Mouse (Mus musculus): ENCODE data around the gene Hoxb7. TPM values are rescaled to one million over a fixed set of nuclear protein-coding genes. Genes with fewer than 3 reads are reported as not detected.

Hoxb7 gene
- polyA plus RNA-seq, 1 experiment from 2014 or later = 7.1 TPM

GRCm38 (mm10) chr11:96333241-96334001 is 47.0 kb downstream of the Hoxb7 start:
- H3K9me3 ChIP-seq (replicated peaks) = no peaks in the 10 kb centered on the region
- peaks cover 100% of the 10 kb centered on the region for H3K27me3 ChIP-seq (ENCODE audit: low read depth, poor library complexity, severe bottlenecking)
- DNase-seq (ENCODE audit: low spot score) = no peak
- 3% methylated on average over 17 of the region's 17 CpGs for WGBS
- H3K27ac ChIP-seq = peak overlapping the region; percentile 95
- H3K36me3 ChIP-seq = no peaks in the 10 kb centered on the region
- peak overlapping the region; percentile 65 for H3K4me3 ChIP-seq
- peaks cover 98% of the 10 kb centered on the region for H3K4me1 ChIP-seq

- peaks cover 97% of the 10 kb centered on the region for H3K4me1 ChIP-seq
- H3K27ac ChIP-seq = peak overlapping the region; percentile 95
- no peak for DNase-seq (ENCODE audit: low spot score)
- peaks cover 100% of the 10 kb centered on the region for H3K27me3 ChIP-seq (ENCODE audit: low read depth, poor library complexity, severe bottlenecking)
- H3K4me3 ChIP-seq = peak overlapping the region; percentile 65
- no peaks in the 10 kb centered on the region for H3K9me3 ChIP-seq (replicated peaks)
- H3K36me3 ChIP-seq = no peaks in the 10 kb centered on the region
- WGBS = 12% methylated on average over 2 of the region's 2 CpGs
Measured at GRCm38 (mm10) chr11:96334002-96334364, 47.6 kb downstream of the Hoxb7 start.

GRCm38 (mm10) chr11:96334998-96335397 is 48.6 kb downstream of the Hoxb7 start:
- DNase-seq (ENCODE audit: low spot score) = no peak
- Histone ChIP-seq H3K4me1 (peaks cover 97% of the 10 kb centered on the region), H3K9me3 (replicated peaks) (no peaks in the 10 kb centered on the region), H3K27me3 (ENCODE audit: low read depth, poor library complexity, severe bottlenecking) (peaks cover 100% of the 10 kb centered on the region), H3K36me3 (no peaks in the 10 kb centered on the region), H3K27ac (peak overlapping the region; percentile 42; the same call in 1 of the 2 replicates), H3K4me3 (peak overlapping the region; percentile 65)
- 42% methylated on average over 3 of the region's 3 CpGs for WGBS

- Histone ChIP-seq H3K4me3 (peak overlapping the region; percentile 1; the same call in 1 of the 2 replicates), H3K27me3 (ENCODE audit: low read depth, poor library complexity, severe bottlenecking) (peaks cover 100% of the 10 kb centered on the region)
- WGBS = 2% methylated on average over 2 of the region's 2 CpGs
Measured at GRCm38 (mm10) chr11:96336597-96336996, 50.2 kb downstream of the Hoxb7 start.

GRCm38 (mm10) chr11:96337026-96337425 is 50.6 kb downstream of the Hoxb7 start:
- Histone ChIP-seq H3K27me3 (ENCODE audit: low read depth, poor library complexity, severe bottlenecking) (peaks cover 100% of the 10 kb centered on the region), H3K36me3 (no peaks in the 10 kb centered on the region), H3K4me3 (peak overlapping the region; percentile 1; the same call in 1 of the 2 replicates), H3K27ac (no peak overlapping the region), H3K9me3 (replicated peaks) (no peaks in the 10 kb centered on the region), H3K4me1 (peaks cover 99% of the 10 kb centered on the region)
- no peak for DNase-seq (ENCODE audit: low spot score)
- 14% methylated on average over 6 of the region's 6 CpGs for WGBS

More at GRCm38 (mm10) chr11:96336597-96336996, 50.2 kb downstream of the Hoxb7 start:
- peaks cover 99% of the 10 kb centered on the region for H3K4me1 ChIP-seq
- 0 out of 2 replicates have a peak overlapping the region, but pooled peaks have one; percentile 53 for H3K27ac ChIP-seq
- DNase-seq (ENCODE audit: low spot score) = no peak
- H3K9me3 ChIP-seq (replicated peaks) = no peaks in the 10 kb centered on the region
- H3K36me3 ChIP-seq = no peaks in the 10 kb centered on the region

- H3K27ac ChIP-seq = peak overlapping the region; percentile 53; the same call in 1 of the 2 replicates
- peaks cover 98% of the 10 kb centered on the region for H3K4me1 ChIP-seq
- WGBS = 22% methylated on average over 7 of the region's 7 CpGs
- DNase-seq (ENCODE audit: low spot score) = peak; percentile 49
- no peaks in the 10 kb centered on the region for H3K9me3 ChIP-seq (replicated peaks)
- H3K4me3 ChIP-seq = 0 out of 2 replicates have a peak overlapping the region, but pooled peaks have one; percentile 54
- H3K27me3 ChIP-seq (ENCODE audit: low read depth, poor library complexity, severe bottlenecking) = peaks cover 100% of the 10 kb centered on the region
- peaks cover 2% of the 10 kb centered on the region; the same call in 1 of the 2 replicates for H3K36me3 ChIP-seq
Measured at GRCm38 (mm10) chr11:96338957-96339855, 52.8 kb downstream of the Hoxb7 start.

MicroRNA genes within 50 kb of the gene (microRNA counts, 519-probe panel; counts per million panel counts)
- microRNA mmu-miR-10a (6,243 counts per million, percentile 94 among the panel's probes with 10 or more counts), microRNA mmu-miR-196a (6,819 counts per million, percentile 96 among the panel's probes with 10 or more counts)

Small RNAs within 50 kb of the gene (microRNA-seq; reads per million reads assigned to microRNA genes)
- gene Mir10a (44,594 reads per million, percentile 99 among the genes with 10 or more reads in this experiment), gene Mir196a-1 (39.3 reads per million, percentile 37 among the genes with 10 or more reads in this experiment)

Other genes starting within 250 kb of the Hoxb7 start
- 37.5 and 38.3 TPM in 2 replicates for gene Ube2z, start 221.2 kb upstream of the Hoxb7 start, polyA plus RNA-seq (2016; fragmentation: Nextera tagmentation; extraction: Ambion mirVana)
- 569 and 674 TPM in 2 replicates for gene Atp5g1, start 211.0 kb upstream of the Hoxb7 start, polyA plus RNA-seq (2016; fragmentation: Nextera tagmentation; extraction: Ambion mirVana)
- not detected in 2 replicates for gene Calcoco2, start 174.7 kb upstream of the Hoxb7 start, polyA plus RNA-seq (2016; fragmentation: Nextera tagmentation; extraction: Ambion mirVana)
- gene Ttll6, start 152.8 kb upstream of the Hoxb7 start, polyA plus RNA-seq (2016; fragmentation: Nextera tagmentation; extraction: Ambion mirVana) = not detected in 2 replicates
- gene Hoxb13, start 92.3 kb upstream of the Hoxb7 start, polyA plus RNA-seq (2016; fragmentation: Nextera tagmentation; extraction: Ambion mirVana) = not detected in 2 replicates
- gene Hoxb9, start 15.2 kb upstream of the Hoxb7 start, polyA plus RNA-seq (2016; fragmentation: Nextera tagmentation; extraction: Ambion mirVana) = 3.4 and 3.8 TPM in 2 replicates
- 0.95 and 1.2 TPM in 2 replicates for gene Hoxb8, start 4.7 kb upstream of the Hoxb7 start, polyA plus RNA-seq (2016; fragmentation: Nextera tagmentation; extraction: Ambion mirVana)
- 6.1 and 7.9 TPM in 2 replicates for gene Hoxb6, start 5.9 kb downstream of the Hoxb7 start, polyA plus RNA-seq (2016; fragmentation: Nextera tagmentation; extraction: Ambion mirVana)
- 5.5 and 5.9 TPM in 2 replicates for gene Hoxb5, start 16.7 kb downstream of the Hoxb7 start, polyA plus RNA-seq (2016; fragmentation: Nextera tagmentation; extraction: Ambion mirVana)
- gene Hoxb4, start 31.6 kb downstream of the Hoxb7 start, polyA plus RNA-seq (2016; fragmentation: Nextera tagmentation; extraction: Ambion mirVana) = 0.89 and 1.2 TPM in 2 replicates
- gene Hoxb3, start 36.7 kb downstream of the Hoxb7 start, polyA plus RNA-seq (2016; fragmentation: Nextera tagmentation; extraction: Ambion mirVana) = 0.76 and 1.0 TPM in 2 replicates
- gene Hoxb2, start 63.9 kb downstream of the Hoxb7 start, polyA plus RNA-seq (2016; fragmentation: Nextera tagmentation; extraction: Ambion mirVana) = 11.3 and 13.5 TPM in 2 replicates
- 0.78 and 0.83 TPM in 2 replicates for gene Hoxb1, start 79.1 kb downstream of the Hoxb7 start, polyA plus RNA-seq (2016; fragmentation: Nextera tagmentation; extraction: Ambion mirVana)
- gene Skap1, start 178.0 kb downstream of the Hoxb7 start, polyA plus RNA-seq (2016; fragmentation: Nextera tagmentation; extraction: Ambion mirVana) = 0.13 TPM in 1 of 2 replicates, not detected in the other